Mouse (Mus musculus): ENCODE data around the gene Ift46. TPM values are rescaled to one million over a fixed set of nuclear protein-coding genes. Genes with fewer than 3 reads are reported as not detected.

The Ift46 gene
- polyA plus RNA-seq, 1 experiment from 2014 or later: 65.7 TPM

DNA sequence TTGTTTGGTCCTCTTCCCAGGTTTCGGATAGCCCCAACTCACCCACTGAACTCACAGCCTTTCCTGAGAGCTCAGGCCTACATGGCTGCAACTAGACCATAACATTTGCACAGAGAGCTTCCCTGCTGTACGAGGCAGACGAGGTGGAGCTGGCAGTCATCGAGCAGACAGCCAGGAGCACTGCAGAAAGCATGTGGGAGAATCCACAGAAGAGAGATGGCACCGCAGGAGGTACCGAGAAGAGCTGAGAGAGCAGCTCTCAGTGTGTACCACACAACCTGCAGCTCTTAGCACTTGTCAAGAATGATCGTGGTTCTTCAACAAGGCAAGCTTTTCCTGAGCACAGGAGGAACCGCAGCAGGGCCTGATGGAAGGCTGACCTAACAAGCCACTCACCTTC, 46.5 kb downstream of the Ift46 start:
- peaks cover 94% of the 10 kb centered on the region for H3K36me3 ChIP-seq (ENCODE audit: inconsistent target)
- 93% methylated on average over 8 of the region's 8 CpGs for whole genome bisulfite sequencing (ENCODE audit: missing documents)

DNA sequence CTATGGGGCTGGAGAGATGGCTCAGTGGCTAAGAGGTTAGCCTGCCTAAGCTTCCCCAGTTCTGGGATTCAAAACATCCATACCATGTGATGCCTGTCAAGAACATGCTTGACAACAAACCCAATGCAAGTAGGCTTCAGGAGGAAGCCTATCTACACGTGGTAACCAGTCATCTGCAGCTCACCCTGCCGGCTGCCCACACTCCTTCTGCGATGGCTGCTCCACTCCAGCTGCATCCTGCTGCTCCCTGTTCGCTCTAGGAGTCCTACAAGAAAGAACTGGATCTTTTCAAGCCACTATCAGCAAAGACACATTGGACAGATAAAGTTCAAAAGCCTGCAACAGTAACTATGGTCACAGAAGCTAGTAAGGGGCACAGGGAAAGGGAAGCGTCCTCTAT, 49.8 kb downstream of the Ift46 start:
- no peak overlapping the region for H3K27ac ChIP-seq
- 90% methylated on average over 5 of the region's 5 CpGs for WGBS (ENCODE audit: missing documents)

More for the DNA sequence above, 46.5 kb downstream of the Ift46 start:
- Histone ChIP-seq H3K79me2 (ENCODE audit: inconsistent target) (no peaks in the 10 kb centered on the region), H3K27ac (no peak overlapping the region), H3K4me3 (ENCODE audit: inconsistent target) (no peak overlapping the region)

DNA sequence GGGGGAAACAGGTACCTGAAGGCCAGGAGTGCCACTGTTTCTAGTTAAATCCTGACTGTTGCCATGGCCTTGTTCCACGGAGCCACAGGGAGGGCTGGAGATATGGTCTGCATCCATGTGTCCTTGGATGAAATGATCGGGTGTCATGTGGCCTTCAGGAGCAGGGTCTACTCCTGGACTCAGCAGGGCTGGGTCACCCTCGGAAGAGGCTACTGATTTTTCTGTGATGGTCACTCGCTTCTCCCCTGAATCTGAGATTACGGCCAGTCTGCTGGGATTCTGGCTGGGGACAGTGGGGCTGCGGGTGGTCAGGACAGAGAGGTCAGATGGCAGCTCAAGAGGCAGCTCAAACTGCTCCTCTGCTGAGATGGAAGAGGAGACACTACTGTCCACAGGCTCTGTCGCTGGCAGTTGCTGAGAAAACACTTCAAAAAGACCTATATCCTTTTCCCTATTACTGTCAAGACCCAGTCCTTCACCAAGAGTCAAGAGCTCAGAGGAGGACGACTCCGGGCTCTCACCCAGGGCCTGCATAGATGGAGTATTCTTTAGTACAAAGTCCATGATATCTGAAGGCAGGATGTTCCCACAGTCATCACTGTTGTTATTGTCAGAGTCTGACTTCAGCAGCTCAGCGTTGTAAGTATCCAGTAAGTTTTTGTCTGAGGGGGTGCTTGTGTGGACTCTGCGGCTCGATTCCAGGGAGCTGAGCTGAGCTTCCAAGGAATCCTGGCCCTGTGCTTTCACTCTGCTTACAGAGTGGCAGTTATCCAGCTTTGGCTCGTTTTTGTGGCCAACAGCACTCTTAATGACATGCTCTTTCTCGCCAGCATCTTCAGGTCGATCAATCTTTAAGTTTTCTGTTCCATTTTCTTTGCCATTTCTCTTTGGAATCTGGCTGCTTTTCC, 52.5 kb downstream of the Ift46 start:
- Histone ChIP-seq H3K27ac (no peak overlapping the region), H3K4me3 (ENCODE audit: inconsistent target) (no peak overlapping the region), H3K36me3 (ENCODE audit: inconsistent target) (peaks cover 97% of the 10 kb centered on the region), H3K79me2 (ENCODE audit: inconsistent target) (no peaks in the 10 kb centered on the region)
- 91% methylated on average over 14 of the region's 15 CpGs for WGBS (ENCODE audit: missing documents)

More for the DNA sequence above, 49.8 kb downstream of the Ift46 start:
- no peak overlapping the region for H3K4me3 ChIP-seq (ENCODE audit: inconsistent target)
- H3K36me3 ChIP-seq (ENCODE audit: inconsistent target): peaks cover 97% of the 10 kb centered on the region
- no peaks in the 10 kb centered on the region for H3K79me2 ChIP-seq (ENCODE audit: inconsistent target)

DNA sequence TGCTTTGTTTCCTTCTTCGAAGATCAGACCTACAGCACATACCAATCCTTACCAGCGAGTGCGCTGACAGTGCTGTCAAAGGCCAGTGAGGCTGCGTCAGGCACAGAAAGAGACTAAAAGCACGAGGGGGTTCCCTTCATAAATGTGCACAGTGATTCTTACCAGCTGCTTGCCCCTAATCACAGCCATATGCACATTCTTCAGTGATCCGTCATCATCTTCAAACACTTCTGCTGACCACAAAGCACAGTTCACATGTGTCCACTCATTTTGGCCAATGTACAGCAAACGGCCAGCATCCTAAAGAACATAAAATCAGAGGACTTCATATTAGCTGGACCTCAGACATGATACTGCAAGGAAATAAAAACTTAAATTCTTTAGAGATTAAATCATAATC, 59.0 kb downstream of the Ift46 start:
- H3K27ac ChIP-seq: no peak overlapping the region
- 97% methylated on average over 6 of the region's 7 CpGs for WGBS (ENCODE audit: missing documents)
- peaks cover 95% of the 10 kb centered on the region for H3K36me3 ChIP-seq (ENCODE audit: inconsistent target)
- no peak overlapping the region for H3K4me3 ChIP-seq (ENCODE audit: inconsistent target)
- H3K79me2 ChIP-seq (ENCODE audit: inconsistent target): no peaks in the 10 kb centered on the region

DNA sequence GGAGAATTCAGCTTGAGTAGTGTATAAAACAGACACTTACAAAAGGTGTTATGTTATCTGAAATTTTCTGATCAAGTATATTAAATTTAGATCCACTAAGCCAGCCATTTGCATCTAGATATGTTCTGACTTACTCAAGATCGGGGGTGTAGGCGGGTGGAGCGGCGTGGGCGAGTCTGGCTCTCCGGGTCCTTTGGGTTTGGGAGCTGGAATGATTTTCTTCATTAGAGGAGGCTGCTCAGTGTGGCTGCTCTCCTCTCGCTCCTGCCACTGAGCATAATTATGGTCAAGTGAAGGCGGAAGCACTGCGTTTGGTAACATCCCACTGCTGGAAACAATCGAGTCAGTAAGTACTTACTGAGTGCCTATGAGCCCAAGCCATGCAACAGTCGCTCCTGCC, 61.2 kb downstream of the Ift46 start:
- 94% methylated on average over 11 of the region's 11 CpGs for WGBS (ENCODE audit: missing documents)
- H3K36me3 ChIP-seq (ENCODE audit: inconsistent target): peaks cover 92% of the 10 kb centered on the region
- no peaks in the 10 kb centered on the region for H3K79me2 ChIP-seq (ENCODE audit: inconsistent target)
- no peak overlapping the region for H3K27ac ChIP-seq
- H3K4me3 ChIP-seq (ENCODE audit: inconsistent target): no peak overlapping the region

DNA sequence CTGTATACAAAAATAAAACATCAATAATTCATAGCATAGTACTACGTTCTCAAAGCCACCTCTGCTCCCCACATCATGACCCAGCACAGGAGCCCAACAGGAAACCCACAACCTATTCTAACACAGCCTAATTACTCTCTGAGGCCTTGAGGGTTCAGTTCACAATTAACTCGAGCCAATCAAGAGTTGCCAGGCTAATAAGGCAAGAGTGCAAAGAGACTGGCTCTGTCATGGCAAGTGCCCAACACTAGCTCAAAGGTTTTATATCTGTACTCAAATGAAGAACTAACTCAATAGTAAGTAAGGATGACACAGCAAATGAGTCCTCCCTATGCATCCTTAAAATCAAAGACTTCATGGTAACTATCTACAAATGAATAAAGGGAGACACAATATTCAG, 62.8 kb downstream of the Ift46 start:
- no peak overlapping the region for H3K27ac ChIP-seq
- WGBS (ENCODE audit: missing documents): 57% methylated on average over 2 of the region's 2 CpGs
- no peaks in the 10 kb centered on the region for H3K79me2 ChIP-seq (ENCODE audit: inconsistent target)
- H3K36me3 ChIP-seq (ENCODE audit: inconsistent target): peaks cover 91% of the 10 kb centered on the region
- no peak overlapping the region for H3K4me3 ChIP-seq (ENCODE audit: inconsistent target)

DNA sequence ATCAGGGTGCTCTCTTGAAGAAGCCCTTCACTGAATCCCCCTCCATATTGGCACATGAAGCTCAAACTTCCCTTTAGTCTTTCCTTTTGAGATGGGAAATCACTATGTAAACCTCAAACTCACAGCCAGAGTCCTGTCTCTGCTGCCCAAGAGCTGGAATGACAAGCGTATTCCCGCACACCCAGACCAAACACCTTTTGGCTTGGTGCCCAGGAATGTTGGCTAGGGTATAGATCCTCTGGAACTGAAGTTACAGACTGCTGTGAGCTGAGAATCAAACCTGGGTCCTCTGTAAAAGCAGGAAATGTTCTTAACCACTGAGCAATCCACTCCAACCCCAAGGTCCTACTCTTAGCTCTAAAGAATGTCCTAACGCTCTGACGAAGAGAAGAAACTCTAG, 64.6 kb downstream of the Ift46 start:
- no peak overlapping the region for H3K4me3 ChIP-seq (ENCODE audit: inconsistent target)
- H3K36me3 ChIP-seq (ENCODE audit: inconsistent target): peaks cover 84% of the 10 kb centered on the region
- 95% methylated on average over 4 of the region's 4 CpGs for WGBS (ENCODE audit: missing documents)
- no peak overlapping the region for H3K27ac ChIP-seq
- H3K79me2 ChIP-seq (ENCODE audit: inconsistent target): no peaks in the 10 kb centered on the region

DNA sequence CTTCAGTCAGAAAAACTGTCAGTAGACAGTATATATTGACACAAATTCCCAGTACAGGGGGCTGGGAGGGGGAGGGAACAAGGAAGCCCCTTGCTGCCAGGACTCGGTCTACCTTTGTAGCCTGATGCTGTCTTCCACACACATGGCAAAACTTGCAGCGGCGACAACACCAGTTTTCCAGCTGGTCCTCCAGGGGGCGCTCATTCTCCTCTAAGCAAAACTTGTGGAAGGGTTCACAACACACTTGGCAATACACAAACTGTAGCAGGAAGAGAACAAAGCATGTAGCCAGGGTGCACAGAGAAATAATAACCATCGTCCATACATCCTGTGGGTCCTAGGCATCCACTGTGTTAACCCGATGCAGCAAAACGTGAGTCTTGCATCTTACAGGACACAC, 68.7 kb downstream of the Ift46 start:
- Histone ChIP-seq H3K27ac (no peak overlapping the region), H3K36me3 (ENCODE audit: inconsistent target) (peaks cover 64% of the 10 kb centered on the region), H3K79me2 (ENCODE audit: inconsistent target) (no peaks in the 10 kb centered on the region), H3K4me3 (ENCODE audit: inconsistent target) (no peak overlapping the region)
- WGBS (ENCODE audit: missing documents): 70% methylated on average over 7 of the region's 7 CpGs

DNA sequence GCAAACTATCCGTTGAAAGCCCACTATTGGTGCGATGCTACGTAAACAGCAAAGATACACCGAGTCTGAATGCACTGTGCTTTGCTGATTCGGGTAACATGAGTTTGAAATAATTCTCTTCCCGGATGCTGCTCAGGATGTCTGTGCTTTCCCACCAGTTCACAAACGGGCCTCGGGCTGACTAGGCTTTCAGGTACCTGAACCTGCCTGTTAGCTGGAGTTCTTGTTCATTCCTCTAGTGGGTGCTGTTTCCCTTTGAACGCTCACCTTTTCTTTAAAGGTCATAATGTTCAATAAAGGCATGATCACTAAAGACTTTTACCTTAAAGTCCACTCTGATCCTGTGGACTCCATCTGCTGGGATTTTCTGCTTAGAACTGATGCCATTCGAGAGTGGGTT, 73.5 kb downstream of the Ift46 start:
- Histone ChIP-seq H3K36me3 (ENCODE audit: inconsistent target) (peaks cover 53% of the 10 kb centered on the region), H3K79me2 (ENCODE audit: inconsistent target) (no peaks in the 10 kb centered on the region), H3K27ac (no peak overlapping the region), H3K4me3 (ENCODE audit: inconsistent target) (no peak overlapping the region)
- WGBS (ENCODE audit: missing documents): 75% methylated on average over 10 of the region's 10 CpGs

Other genes with a start within 250 kb of the Ift46 start
- 0.09 TPM in 1 of 3 replicates, not detected in the others for gene Cxcr5, start 206.0 kb upstream of the Ift46 start, polyA plus RNA-seq (2018)
- 72.2 to 89.3 TPM (median 77.9 TPM) in 3 replicates for gene Ddx6, start 163.0 kb upstream of the Ift46 start, polyA plus RNA-seq (2018)
- gene Treh, start 94.7 kb upstream of the Ift46 start, polyA plus RNA-seq (2018): not detected in 3 replicates
- 2.4 to 6.4 TPM (median 2.6 TPM) in 3 replicates for gene Phldb1, start 32.7 kb upstream of the Ift46 start, polyA plus RNA-seq (2018)
- 72.0 to 187 TPM (median 92.0 TPM) in 3 replicates for gene Arcn1, start 63 bp upstream of the Ift46 start, polyA plus RNA-seq (2018)
- gene Tmem25, start 31.4 kb downstream of the Ift46 start, polyA plus RNA-seq (2018): 0.19 to 1.1 TPM (median 0.42 TPM) in 3 replicates
- gene Ttc36, start 35.2 kb downstream of the Ift46 start, polyA plus RNA-seq (2018): not detected in 3 replicates
- gene Kmt2a, start 113.4 kb downstream of the Ift46 start, polyA plus RNA-seq (2018): 8.0 to 17.8 TPM (median 11.8 TPM) in 3 replicates
- gene Atp5l, start 152.8 kb downstream of the Ift46 start, polyA plus RNA-seq (2018): 222 to 622 TPM (median 524 TPM) in 3 replicates
- 25.0 to 37.7 TPM (median 29.2 TPM) in 3 replicates for gene Ube4a, start 197.7 kb downstream of the Ift46 start, polyA plus RNA-seq (2018)
- 0.14 TPM in 1 of 3 replicates, not detected in the others for gene Cd3g, start 212.5 kb downstream of the Ift46 start, polyA plus RNA-seq (2018)
- 0.20 TPM in 1 of 3 replicates, not detected in the others for gene Cd3d, start 213.9 kb downstream of the Ift46 start, polyA plus RNA-seq (2018)
- 0.25 TPM in 1 of 3 replicates, not detected in the others for gene Cd3e, start 241.7 kb downstream of the Ift46 start, polyA plus RNA-seq (2018)